Mouse (Mus musculus) lung, postnatal 0 days (tissue): Measurements from ENCODE around the gene Poln.
A peak's percentile ranks its signal among the peaks of the same experiment; 100 is the strongest.

Experiments
- CTCF ChIP-seq: IDR thresholded peaks from 2 replicates; pipeline ENCODE4 v1.5.1; 2016; ENCODE audit warnings: antibody characterized with exemption, mild to moderate bottlenecking
- EP300 ChIP-seq: IDR thresholded peaks from 2 replicates; pipeline ENCODE4 v1.6.1; 2016; ENCODE audit warnings: antibody characterized with exemption, mild to moderate bottlenecking, control low read depth

DNA sequence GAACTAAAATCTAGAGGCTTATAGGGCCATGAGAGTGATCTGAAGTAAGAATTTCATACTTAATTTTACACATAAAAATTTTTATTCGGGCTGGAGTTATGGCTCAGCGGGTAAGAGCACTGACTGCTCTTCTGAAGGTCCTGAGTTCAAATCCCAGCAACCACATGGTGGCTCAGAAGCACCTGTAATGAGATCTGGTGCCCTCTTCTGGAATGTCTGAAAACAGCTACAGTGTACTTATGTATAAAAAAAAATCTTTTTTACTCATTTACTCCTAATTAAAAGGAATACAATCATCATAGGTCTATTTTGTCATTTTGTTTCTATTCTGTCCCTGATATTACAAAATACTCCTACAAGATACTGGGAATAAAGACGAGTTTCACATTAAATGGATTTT lies 21.7 kb downstream of the Poln start:
- TF ChIP-seq CTCF, result peak; percentile 12; the same call in 1 of the 2 replicates
- TF ChIP-seq EP300, result no peak
